Mouse (Mus musculus): ENCODE data around the gene Bcar3. TPM values are rescaled to one million over a fixed set of nuclear protein-coding genes. Genes with fewer than 3 reads are reported as not detected.
"Not testable (repeated sequence)": the region's sequence is repeated elsewhere in the genome, so short reads cannot be mapped to it uniquely, and the experiment has no call there.

Bcar3 gene
- total and polyA plus RNA-seq, 3 experiments: 47.4 to 61.2 (median 52.0) TPM

DNA sequence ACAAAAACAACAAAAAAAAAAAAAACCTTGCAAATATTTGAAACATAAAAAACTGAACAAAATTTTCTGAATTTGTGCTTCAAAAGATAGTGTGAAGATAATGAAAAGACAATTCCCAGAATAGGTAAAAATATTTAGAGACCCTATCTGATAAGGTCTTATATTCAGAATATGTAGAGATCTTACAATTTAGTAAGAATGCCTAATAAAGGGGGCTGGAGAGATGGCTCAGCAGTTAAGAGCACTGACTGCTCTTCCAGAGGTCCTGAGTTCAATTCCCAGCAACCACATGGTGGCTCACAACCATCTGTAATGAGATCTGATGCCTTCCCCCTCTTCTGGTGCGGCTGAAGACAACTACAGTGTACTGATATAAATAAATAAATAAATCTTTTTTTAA lies 21.4 kb upstream of the Bcar3 start:
- peaks cover 4 to 33% of the 10 kb centered on the region in 2 experiments for H3K4me1 ChIP-seq (ENCODE audit: control insufficient read depth in 1 of 2, insufficient read depth in 2 of 2)
- H3K4me2 ChIP-seq (ENCODE audit: insufficient read depth, low read depth, poor library complexity, severe bottlenecking); H3K27ac ChIP-seq (ENCODE audit: insufficient read depth, low read depth); dilution Hi-C loops (cut with MboI; ENCODE audit: extremely low pct_ligation_motif_present, extremely low pct_unique_long_range_greater_than_20kb, low sequenced_read_pairs); H3K9ac ChIP-seq (ENCODE audit: insufficient read depth, low read depth); DNase-seq (ENCODE audit: extremely low read depth); H3K27me3 ChIP-seq (replicated peaks); H3K9me3 ChIP-seq (replicated peaks; ENCODE audit: low read length); H3K4me3 ChIP-seq (replicated peaks in 1 of 3; ENCODE audit: low read depth in 2 of 3, low read length in 2 of 3, poor library complexity in 1 of 3); in situ Hi-C loops (cut with MboI; ENCODE audit: low pct_ligation_motif_present, low pct_unique_long_range_greater_than_20kb, low sequenced_read_pairs): not testable (repeated sequence)
- peaks cover 17 to 26% of the 10 kb centered on the region in 2 experiments for H3K36me3 ChIP-seq (replicated peaks in 1 of 2; ENCODE audit: control insufficient read depth in 1 of 2, insufficient read depth in 1 of 2, low read length in 1 of 2)
- TF ChIP-seq TBP (conservative IDR thresholded peaks at IDR 0.05; ENCODE audit: low read depth, low read length): peak; percentile 73
- peaks cover 35% of the 10 kb centered on the region for H3K79me2 ChIP-seq (replicated peaks; ENCODE audit: control insufficient read depth, extremely low read depth, insufficient read depth, poor library complexity, severe bottlenecking)

DNA sequence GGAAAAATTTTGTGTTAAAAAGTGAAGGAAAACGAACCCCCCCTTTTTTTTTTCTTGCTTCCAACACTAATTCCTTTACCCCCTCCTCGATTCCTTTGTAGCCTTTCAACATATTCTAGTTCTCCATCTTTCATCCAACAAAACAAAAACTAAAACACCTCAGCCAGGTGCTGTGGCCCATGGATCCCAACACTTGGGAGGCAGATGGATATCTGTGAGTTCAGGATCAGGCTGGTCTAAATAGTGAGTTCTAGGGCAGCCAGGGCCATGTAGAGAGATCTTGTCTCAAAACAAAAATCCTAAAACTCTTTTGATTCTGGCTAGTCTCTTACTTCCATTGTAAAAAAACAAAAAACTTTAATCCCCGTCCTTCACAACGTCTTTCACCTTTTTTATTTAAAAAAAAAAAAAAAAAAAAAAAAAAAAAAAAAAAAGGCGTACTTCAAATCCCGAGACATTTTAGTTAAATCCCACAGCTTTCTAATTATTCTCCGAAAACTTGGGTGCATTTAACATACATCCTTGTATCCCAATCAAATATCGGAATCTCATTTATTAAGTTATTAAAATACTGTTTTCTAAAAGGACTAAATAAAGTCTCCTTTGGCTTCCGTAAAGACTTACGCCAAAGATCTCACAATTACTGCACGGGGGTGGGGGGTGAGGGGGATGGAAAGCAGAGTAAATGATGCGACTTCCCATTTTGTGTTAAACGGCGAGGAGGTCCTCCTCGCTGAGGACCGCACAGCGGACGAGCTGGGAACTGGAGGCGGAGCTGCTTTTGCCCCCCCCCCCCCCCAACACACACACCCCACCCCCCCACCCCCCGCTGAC lies 20.3 kb upstream of the Bcar3 start:
- H3K4me2 ChIP-seq (ENCODE audit: insufficient read depth, low read depth, poor library complexity, severe bottlenecking): peak overlapping the region; percentile 80
- H3K36me3 ChIP-seq (replicated peaks in 1 of 2; ENCODE audit: control insufficient read depth in 1 of 2, insufficient read depth in 1 of 2, low read length in 1 of 2): peaks cover 25 to 36% of the 10 kb centered on the region in 2 experiments
- peak overlapping the region; percentile 42 to 60 (median 47) for H3K4me3 ChIP-seq (replicated peaks in 1 of 3; ENCODE audit: low read depth in 2 of 3, low read length in 2 of 3, poor library complexity in 1 of 3)
- peaks cover 7 to 42% of the 10 kb centered on the region in 2 experiments for H3K4me1 ChIP-seq (ENCODE audit: control insufficient read depth in 1 of 2, insufficient read depth in 2 of 2)
- in situ Hi-C loops (cut with MboI; ENCODE audit: low pct_ligation_motif_present, low pct_unique_long_range_greater_than_20kb, low sequenced_read_pairs): no loop called here
- peak; percentile 26 for DNase-seq (ENCODE audit: extremely low read depth)
- H3K27ac ChIP-seq (ENCODE audit: insufficient read depth, low read depth): no peak overlapping the region
- H3K79me2 ChIP-seq (replicated peaks; ENCODE audit: control insufficient read depth, extremely low read depth, insufficient read depth, poor library complexity, severe bottlenecking): peaks cover 43% of the 10 kb centered on the region
- dilution Hi-C loops (cut with MboI; ENCODE audit: extremely low pct_ligation_motif_present, extremely low pct_unique_long_range_greater_than_20kb, low sequenced_read_pairs): no loop called here
- no peaks in the 10 kb centered on the region for H3K27me3 ChIP-seq (replicated peaks)
- H3K9me3 ChIP-seq (replicated peaks; ENCODE audit: low read length): no peaks in the 10 kb centered on the region
- H3K9ac ChIP-seq (ENCODE audit: insufficient read depth, low read depth): peak overlapping the region; percentile 81
- TF ChIP-seq BHLHE40 (IDR thresholded peaks at IDR 0.05; ENCODE audit: low read depth, low read length): peak; percentile 35; the same call in 1 of the 2 replicates
- TF ChIP-seq RCOR1 (conservative IDR thresholded peaks at IDR 0.05; ENCODE audit: low read depth, low read length): no peak
- peak; percentile 84; the same call in 1 of the 2 replicates for TF ChIP-seq POLR2A (IDR thresholded peaks at IDR 0.05; ENCODE audit: low read depth, low read length)
- TF ChIP-seq ZNF384 (IDR thresholded peaks at IDR 0.05; ENCODE audit: low read depth, low read length): peak; percentile 91

DNA sequence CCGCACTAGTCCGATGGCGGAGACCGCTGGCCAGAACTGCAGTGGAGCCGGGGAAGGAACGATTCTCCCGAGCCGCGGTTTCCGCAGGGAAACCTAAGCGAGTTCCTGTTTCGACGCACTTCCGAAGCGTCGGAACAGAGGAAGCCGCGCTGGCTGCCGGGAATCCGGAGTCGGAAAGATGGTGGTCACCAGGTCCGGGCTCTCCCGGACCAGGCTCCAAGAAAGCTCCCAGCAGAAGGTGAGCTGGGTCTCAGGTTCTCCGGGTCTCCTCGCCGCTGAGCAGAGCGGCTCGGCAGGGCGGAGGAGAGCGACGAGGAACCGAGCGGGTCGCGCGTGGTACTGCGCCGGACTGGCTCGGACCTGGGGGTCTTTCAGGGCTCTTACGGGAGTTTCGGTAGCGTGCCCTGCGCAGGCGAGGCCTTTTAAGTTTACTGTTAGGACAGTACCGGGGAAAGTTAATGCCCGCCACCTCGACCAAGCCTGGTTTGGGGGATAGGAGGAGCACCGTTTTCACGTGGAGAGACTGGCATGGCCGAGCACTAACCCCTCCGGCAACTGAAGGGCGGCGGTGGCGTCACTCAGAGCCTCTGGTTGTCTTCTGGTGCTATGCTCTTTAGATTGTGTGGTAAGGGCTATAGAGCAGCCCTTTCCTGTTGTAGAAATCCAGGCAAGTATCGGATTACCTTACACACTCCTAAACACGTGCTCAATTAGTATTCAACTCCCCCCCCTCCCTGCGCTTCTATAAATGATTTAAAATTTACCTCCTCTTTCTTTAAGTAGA lies 19.5 kb upstream of the Bcar3 start, which contains the start of gene Dnttip2:
Dnttip2 (plus strand) TSS at position 148 of the 784 bp plus-strand sequence.
- in situ Hi-C loops (cut with MboI; ENCODE audit: low pct_ligation_motif_present, low pct_unique_long_range_greater_than_20kb, low sequenced_read_pairs): loop anchor here (25.0 kb wide), 1 partner anchor 638 kb away; the partner anchor contains the start of genes 1810037I17Rik and Gm10959
- Histone ChIP-seq H3K4me2 (ENCODE audit: insufficient read depth, low read depth, poor library complexity, severe bottlenecking) (peak within 1 kb of the TSS; percentile 95), H3K9ac (ENCODE audit: insufficient read depth, low read depth) (peak within 1 kb of the TSS; percentile 81), H3K79me2 (replicated peaks; ENCODE audit: control insufficient read depth, extremely low read depth, insufficient read depth, poor library complexity, severe bottlenecking) (peaks cover 45% of the 10 kb centered on the region), H3K27me3 (replicated peaks) (no peaks in the 10 kb centered on the region), H3K36me3 (replicated peaks in 1 of 2; ENCODE audit: control insufficient read depth in 1 of 2, insufficient read depth in 1 of 2, low read length in 1 of 2) (peaks cover 31 to 44% of the 10 kb centered on the region in 2 experiments), H3K9me3 (replicated peaks; ENCODE audit: low read length) (no peaks in the 10 kb centered on the region), H3K4me3 (replicated peaks in 1 of 3; ENCODE audit: low read depth in 2 of 3, low read length in 2 of 3, poor library complexity in 1 of 3) (peak within 1 kb of the TSS; percentile 90 to 97 (median 92)), H3K4me1 (ENCODE audit: control insufficient read depth in 1 of 2, insufficient read depth in 2 of 2) (peaks cover 7 to 45% of the 10 kb centered on the region in 2 experiments), H3K27ac (ENCODE audit: insufficient read depth, low read depth) (peak within 1 kb of the TSS; percentile 35)
- dilution Hi-C loops (cut with MboI; ENCODE audit: extremely low pct_ligation_motif_present, extremely low pct_unique_long_range_greater_than_20kb, low sequenced_read_pairs): no loop called here
- DNase-seq (ENCODE audit: extremely low read depth): peak; percentile 96
- TF ChIP-seq NELFE (IDR thresholded peaks at IDR 0.05; ENCODE audit: low read depth, low read length) (peak; percentile 82), POLR2A (IDR thresholded peaks at IDR 0.05; ENCODE audit: low read depth, low read length) (peak; percentile 96), SMC3 (IDR thresholded peaks at IDR 0.05; ENCODE audit: low read depth, low read length) (no peak; the same call in 1 of the 2 replicates), MYC (IDR thresholded peaks at IDR 0.05; ENCODE audit: low read depth, low read length) (peak; percentile 87), USF2 (conservative IDR thresholded peaks at IDR 0.05; ENCODE audit: low read depth, low read length) (no peak), UBTF (IDR thresholded peaks at IDR 0.05; ENCODE audit: low read depth, low read length) (no peak), MEF2A (IDR thresholded peaks at IDR 0.05; ENCODE audit: borderline replicate concordance, low read depth, low read length) (peak; percentile 87), ETS1 (conservative IDR thresholded peaks at IDR 0.05; ENCODE audit: low read depth, low read length) (peak; percentile 24; the same call in 1 of the 2 replicates), RCOR1 (conservative IDR thresholded peaks at IDR 0.05; ENCODE audit: low read depth, low read length) (peak; percentile 80; the same call in 1 of the 2 replicates), CTCF (conservative IDR thresholded peaks at IDR 0.05 in 1 of 2, IDR thresholded peaks at IDR 0.05 in 1 of 2; ENCODE audit: low read depth in 2 of 2, low read length in 2 of 2) (no peak), KAT2A (IDR thresholded peaks at IDR 0.05; ENCODE audit: insufficient replicate concordance, low read length) (peak; percentile 96; the same call in 1 of the 2 replicates), ELF1 (IDR thresholded peaks at IDR 0.05; ENCODE audit: low read depth, low read length) (peak; percentile 92), ZNF384 (IDR thresholded peaks at IDR 0.05; ENCODE audit: low read depth, low read length) (no peak), MXI1 (IDR thresholded peaks at IDR 0.05; ENCODE audit: low read depth, low read length) (peak; percentile 93), HCFC1 (IDR thresholded peaks at IDR 0.05; ENCODE audit: low read depth, low read length) (peak; percentile 94), E2F4 (IDR thresholded peaks at IDR 0.05; ENCODE audit: insufficient replicate concordance, low read depth, low read length) (no peak), JUN (IDR thresholded peaks at IDR 0.05; ENCODE audit: insufficient read depth, low read depth, low read length) (no peak), EP300 (IDR thresholded peaks at IDR 0.05; ENCODE audit: low read length) (no peak), CHD2 (IDR thresholded peaks at IDR 0.05; ENCODE audit: low read length) (peak; percentile 72; the same call in 1 of the 2 replicates)
